Mouse (Mus musculus) CH12.LX (cell line): ENCODE measurements around the gene Cpne8. TPM values are rescaled to one million over a fixed set of nuclear protein-coding genes. Genes with fewer than 3 reads are reported as not detected.

ENCODE experiments used
- DNase-seq: peaks from one replicate; pipeline ENCODE4 v3.0.0-alpha.2; 2013; ENCODE audit errors: extremely low read depth
- H3K27ac ChIP-seq: 2 replicates; pipeline ENCODE4 v1.5.1; 2012; ENCODE audit warnings: low read depth, mild to moderate bottlenecking, control low read depth, moderate library complexity; ENCODE audit not compliant: insufficient read depth
- H3K27me3 ChIP-seq: replicated peaks from 2 replicates; pipeline ENCODE3; 2012; ENCODE audit warnings: inconsistent platforms
- H3K36me3 ChIP-seq, 2 experiments: replicated peaks in 1 of 2; 2 replicates each; pipeline versions ENCODE3 to v1.6.1; 2012; ENCODE audit warnings: inconsistent platforms in 1 of 2, low read length in 1 of 2, mild to moderate bottlenecking in 1 of 2, mixed read lengths in 1 of 2, moderate library complexity in 1 of 2; ENCODE audit not compliant: control insufficient read depth in 1 of 2, insufficient read depth in 1 of 2
- H3K4me1 ChIP-seq, 2 experiments: 2 replicates each; pipeline ENCODE4 v1.6.1; 2012; ENCODE audit warnings: inconsistent platforms in 1 of 2, moderate library complexity in 1 of 2; ENCODE audit not compliant: insufficient read depth in 2 of 2, control insufficient read depth in 1 of 2
- H3K4me2 ChIP-seq: 2 replicates; pipeline ENCODE4 v1.6.1; 2012; ENCODE audit warnings: low read depth, mild to moderate bottlenecking, control low read depth; ENCODE audit not compliant: poor library complexity, insufficient read depth, severe bottlenecking
- H3K4me3 ChIP-seq, 3 experiments: fragments of 150-350 bp in 1 of 3; sonication (generic) in 1 of 3; replicated peaks in 1 of 3; 2 replicates each; pipeline versions ENCODE3 to v1.5.1; 2011 to 2012; ENCODE audit warnings: low read depth in 2 of 3, low read length in 2 of 3, mild to moderate bottlenecking in 2 of 3, moderate library complexity in 2 of 3, control low read depth in 1 of 3, improper control_type of control experiment in 1 of 3, inconsistent platforms in 1 of 3, mixed read lengths in 1 of 3; ENCODE audit not compliant: poor library complexity in 1 of 3
- H3K79me2 ChIP-seq: replicated peaks from 2 replicates; pipeline ENCODE4 v1.6.1; 2012; ENCODE audit warnings: mild to moderate bottlenecking, moderate library complexity; ENCODE audit not compliant: control insufficient read depth, poor library complexity, insufficient read depth, severe bottlenecking; ENCODE audit errors: extremely low read depth
- H3K9ac ChIP-seq: 2 replicates; pipeline ENCODE4 v1.6.1; 2012; ENCODE audit warnings: low read depth, mild to moderate bottlenecking, control low read depth, moderate library complexity; ENCODE audit not compliant: insufficient read depth
- H3K9me3 ChIP-seq: replicated peaks from 2 replicates; pipeline ENCODE3; 2012; ENCODE audit warnings: low read length, inconsistent platforms, mixed read lengths
- CHD1 ChIP-seq: IDR thresholded peaks from 2 replicates; pipeline ENCODE4 v1.6.1; 2012; ENCODE audit warnings: low read depth, low read length, improper control_type of control experiment, inconsistent platforms
- CHD2 ChIP-seq: IDR thresholded peaks from 2 replicates; pipeline ENCODE4 v1.6.1; 2011; ENCODE audit warnings: low read length, improper control_type of control experiment
- GABPA ChIP-seq: IDR thresholded peaks from 2 replicates; pipeline ENCODE4 v1.6.1; 2012; ENCODE audit warnings: low read depth, low read length, improper control_type of control experiment, inconsistent platforms; ENCODE audit not compliant: insufficient replicate concordance
- HCFC1 ChIP-seq: IDR thresholded peaks from 2 replicates; pipeline ENCODE4 v1.6.1; 2012; ENCODE audit warnings: low read depth, mild to moderate bottlenecking, inconsistent platforms, low read length, improper control_type of control experiment
- KAT2A ChIP-seq: IDR thresholded peaks from 2 replicates; pipeline ENCODE4 v1.6.1; 2012; ENCODE audit warnings: low read length, improper control_type of control experiment, inconsistent platforms; ENCODE audit not compliant: insufficient replicate concordance
- MAZ ChIP-seq: IDR thresholded peaks from 2 replicates; pipeline ENCODE4 v1.6.1; 2012; ENCODE audit warnings: low read depth, mild to moderate bottlenecking, inconsistent platforms, low read length, improper control_type of control experiment, moderate library complexity
- MEF2A ChIP-seq: IDR thresholded peaks from 2 replicates; pipeline ENCODE4 v1.6.1; 2014; ENCODE audit warnings: low read depth, mild to moderate bottlenecking, inconsistent platforms, low read length, improper control_type of control experiment, borderline replicate concordance
- NELFE ChIP-seq: IDR thresholded peaks from 2 replicates; pipeline ENCODE4 v1.6.1; 2011; ENCODE audit warnings: low read depth, low read length, improper control_type of control experiment
- PAX5 ChIP-seq: IDR thresholded peaks from 2 replicates; pipeline ENCODE4 v1.6.1; 2012; ENCODE audit warnings: low read length, inconsistent platforms, mixed read lengths
- POLR2A ChIP-seq: IDR thresholded peaks from 2 replicates; pipeline ENCODE4 v1.6.1; 2011; ENCODE audit warnings: low read depth, mild to moderate bottlenecking, improper control_type of control experiment, low read length
- POLR2AphosphoS2 ChIP-seq: IDR thresholded peaks from 2 replicates; pipeline ENCODE4 v1.6.1; 2011; ENCODE audit warnings: low read depth, low read length, improper control_type of control experiment
- RAD21 ChIP-seq: IDR thresholded peaks from 2 replicates; pipeline ENCODE4 v1.6.1; 2011; ENCODE audit warnings: low read depth, mild to moderate bottlenecking, low read length, improper control_type of control experiment, moderate library complexity
- SIN3A ChIP-seq: IDR thresholded peaks from 2 replicates; pipeline ENCODE4 v1.6.1; 2012; ENCODE audit warnings: low read length, improper control_type of control experiment, inconsistent platforms
- SMC3 ChIP-seq: IDR thresholded peaks from 2 replicates; pipeline ENCODE4 v1.6.1; 2011; ENCODE audit warnings: low read depth, low read length, improper control_type of control experiment
- TBP ChIP-seq: conservative IDR thresholded peaks from 2 replicates; pipeline ENCODE4 v1.6.1; 2011; ENCODE audit warnings: low read depth, low read length, improper control_type of control experiment
- TCF12 ChIP-seq: IDR thresholded peaks from 2 replicates; pipeline ENCODE4 v1.6.1; 2014; ENCODE audit warnings: low read depth, mild to moderate bottlenecking, inconsistent platforms, low read length, improper control_type of control experiment
- USF1 ChIP-seq: IDR thresholded peaks from 2 replicates; pipeline ENCODE4 v1.6.1; 2014; ENCODE audit warnings: low read depth, mild to moderate bottlenecking, inconsistent platforms, low read length, improper control_type of control experiment
- USF2 ChIP-seq: conservative IDR thresholded peaks from 2 replicates; pipeline ENCODE4 v1.6.1; 2011; ENCODE audit warnings: low read depth, low read length, improper control_type of control experiment
- ZC3H11A ChIP-seq: IDR thresholded peaks from 2 replicates; pipeline ENCODE4 v1.6.1; 2012; ENCODE audit warnings: low read depth, mild to moderate bottlenecking, inconsistent platforms, low read length, improper control_type of control experiment
- dilution Hi-C: fragments of 300-500 bp; cut with MboI; formaldehyde crosslinking; loops from 2 replicates; pipeline ENCODE4 v1.14.3; 2020; ENCODE audit warnings: low sequenced_read_pairs; ENCODE audit not compliant: extremely low pct_unique_long_range_greater_than_20kb, extremely low pct_ligation_motif_present
- in situ Hi-C: fragments of 300-500 bp; cut with MboI; formaldehyde crosslinking; loops from 3 replicates; pipeline ENCODE4 v1.14.3; 2019; ENCODE audit warnings: low sequenced_read_pairs, low pct_ligation_motif_present, low pct_unique_long_range_greater_than_20kb, mixed read lengths
- polyA plus RNA-seq: library from polyadenylated mRNA; unstranded; fragments of >175 nt; gene quantifications from 2 replicates; pipeline ENCODE4 v1.2.1, GENCODE M21; 2012; ENCODE audit warnings: low read depth; ENCODE audit not compliant: insufficient read length
- total RNA-seq, 2 experiments: library from RNA; depleted of rRNA; stranded (reverse); fragments of 300-350 nt in 1 of 2; fragments of >200 nt in 1 of 2; gene quantifications; 2 replicates each; pipeline ENCODE4 v1.2.3; 2012 to 2014

Cpne8 gene
- total and polyA plus RNA-seq, 3 experiments, result 0.66 to 7.1 (median 1.2) TPM

- Histone ChIP-seq H3K4me3 (no peak overlapping the region), H3K79me2 (no peaks in the 10 kb centered on the region), H3K27me3 (no peaks in the 10 kb centered on the region), H3K9me3 (peaks cover 50% of the 10 kb centered on the region), H3K36me3 (no peaks in the 10 kb centered on the region), H3K4me2 (no peak overlapping the region), H3K9ac (no peak overlapping the region), H3K4me1 (no peaks in the 10 kb centered on the region), H3K27ac (no peak overlapping the region)
- DNase-seq, result no peak
- dilution Hi-C loops, result no loop called here
- TF ChIP-seq TBP, result no peak
- TF ChIP-seq RAD21, result no peak
- no peak for TF ChIP-seq MEF2A
- no peak for TF ChIP-seq CHD1
- TF ChIP-seq MAZ, result no peak
- TF ChIP-seq ZC3H11A, result no peak
- TF ChIP-seq GABPA, result no peak
- no peak for TF ChIP-seq POLR2A
- TF ChIP-seq TCF12, result no peak
- no peak for TF ChIP-seq USF1
- TF ChIP-seq SMC3, result no peak
- no peak for TF ChIP-seq SIN3A
- TF ChIP-seq CHD2, result no peak
- TF ChIP-seq NELFE, result no peak
- no peak for TF ChIP-seq HCFC1
- TF ChIP-seq POLR2AphosphoS2, result no peak
- TF ChIP-seq KAT2A, result no peak
- TF ChIP-seq PAX5, result no peak
- no peak for TF ChIP-seq USF2
- in situ Hi-C loops, result no loop called here
Observed at GRCm38 (mm10) chr15:90548589-90548988, 130.6 kb downstream of the Cpne8 start.

- H3K4me3 ChIP-seq, result no peak overlapping the region
- no peak for TF ChIP-seq HCFC1
- TF ChIP-seq GABPA, result no peak
- in situ Hi-C loops (no loop called here), dilution Hi-C loops (no loop called here)
- H3K9ac ChIP-seq, result no peak overlapping the region
- peaks cover 49% of the 10 kb centered on the region for H3K9me3 ChIP-seq
- H3K36me3 ChIP-seq, result no peaks in the 10 kb centered on the region
- no peak overlapping the region for H3K4me2 ChIP-seq
- H3K27ac ChIP-seq, result no peak overlapping the region
- no peaks in the 10 kb centered on the region for H3K27me3 ChIP-seq
- no peaks in the 10 kb centered on the region for H3K4me1 ChIP-seq
- DNase-seq, result no peak
- no peaks in the 10 kb centered on the region for H3K79me2 ChIP-seq
Observed at GRCm38 (mm10) chr15:90543447-90543846, 135.8 kb downstream of the Cpne8 start.
